Mouse (Mus musculus) stomach, embryonic 16.5 days (tissue): ENCODE measurements at regions not wholly inside any gene's neighbourhood (a gene's known extent, or its start where the extent isn't known, plus 50 kb on each side); places are given as distances from the start of the nearest gene placed in this dataset.

Source experiments
- ATAC-seq: fragments of 200-750 bp; cut with Nextera tagmentation; 2 replicates; pipeline ENCODE4 v1.8.0; 2017; ENCODE audit warnings: moderate number of reproducible peaks, moderate TSS enrichment; ENCODE audit not compliant: insufficient read depth, low FRiP score
- H3K27ac ChIP-seq: fragments of 300-500 bp; sonication (generic); 2 replicates; pipeline ENCODE4 v1.5.1; 2014; ENCODE audit warnings: low read length
- H3K27me3 ChIP-seq: fragments of 300-500 bp; sonication (generic); 2 replicates; pipeline ENCODE4 v1.6.1; 2014; ENCODE audit warnings: low read length, control low read depth, mixed read lengths; ENCODE audit not compliant: control insufficient read depth, insufficient read depth
- H3K36me3 ChIP-seq: fragments of 300-500 bp; sonication (generic); 2 replicates; pipeline ENCODE4 v1.6.1; 2014; ENCODE audit warnings: low read length; ENCODE audit not compliant: control insufficient read depth, insufficient read depth
- H3K4me1 ChIP-seq: fragments of 300-500 bp; sonication (generic); 2 replicates; pipeline ENCODE4 v1.6.1; 2014; ENCODE audit warnings: low read length, control low read depth, mixed read lengths; ENCODE audit not compliant: control insufficient read depth, insufficient read depth
- H3K4me2 ChIP-seq: fragments of 300-500 bp; sonication (generic); 2 replicates; pipeline ENCODE4 v1.6.1; 2014; ENCODE audit warnings: low read depth, low read length, mixed read lengths
- H3K4me3 ChIP-seq: fragments of 300-500 bp; sonication (generic); replicated peaks from 2 replicates; pipeline ENCODE4 v1.5.1; 2014; ENCODE audit warnings: mild to moderate bottlenecking, low read length
- H3K9ac ChIP-seq: fragments of 300-500 bp; sonication (generic); 2 replicates; pipeline ENCODE4 v1.6.1; 2014; ENCODE audit warnings: low read length
- H3K9me3 ChIP-seq: fragments of 300-500 bp; sonication (generic); replicated peaks from 2 replicates; pipeline ENCODE4 v1.6.1; 2016; ENCODE audit warnings: low read length, control low read depth; ENCODE audit not compliant: control insufficient read depth
- WGBS: fragments of 180-500 bp; shearing (Covaris S2); extraction: QIAGEN DNeasy Blood & Tissue Kit; methylation state at CpG from one replicate; pipeline ENCODE4 v1.1.7; 2014; 5-methylcytosine and 5-hydroxymethylcytosine counted together

- no peak overlapping the region for H3K4me3 ChIP-seq
- ATAC-seq, result no peak
- H3K36me3 ChIP-seq, result no peaks in the 10 kb centered on the region
- no peak overlapping the region for H3K4me2 ChIP-seq
- H3K9me3 ChIP-seq, result no peaks in the 10 kb centered on the region
- WGBS, result 46% methylated on average over 5 of the region's 5 CpGs
- no peak overlapping the region for H3K27ac ChIP-seq
- no peaks in the 10 kb centered on the region for H3K27me3 ChIP-seq
- no peaks in the 10 kb centered on the region for H3K4me1 ChIP-seq
- H3K9ac ChIP-seq, result no peak overlapping the region
These were observed 203.4 kb upstream of the Impg1 start for GRCm38 (mm10) chr9:80668575-80669248.

GRCm38 (mm10) chr9:80658755-80659154 lies 193.5 kb upstream of the Impg1 start:
- no peaks in the 10 kb centered on the region for H3K9me3 ChIP-seq
- H3K9ac ChIP-seq, result no peak overlapping the region
- no peak overlapping the region for H3K4me2 ChIP-seq
- WGBS, result 65% methylated on average over 1 of the region's 1 CpGs
- no peaks in the 10 kb centered on the region for H3K4me1 ChIP-seq
- H3K27ac ChIP-seq, result no peak overlapping the region
- H3K4me3 ChIP-seq, result no peak overlapping the region
- H3K36me3 ChIP-seq, result no peaks in the 10 kb centered on the region
- H3K27me3 ChIP-seq, result no peaks in the 10 kb centered on the region
- ATAC-seq, result no peak

GRCm38 (mm10) chr9:80615114-80615513 lies 149.8 kb upstream of the Impg1 start:
- 73% methylated on average over 3 of the region's 3 CpGs for WGBS
- Histone ChIP-seq H3K27ac (no peak overlapping the region), H3K27me3 (no peaks in the 10 kb centered on the region), H3K36me3 (no peaks in the 10 kb centered on the region), H3K4me2 (no peak overlapping the region), H3K4me3 (no peak overlapping the region), H3K9me3 (no peaks in the 10 kb centered on the region), H3K4me1 (no peaks in the 10 kb centered on the region), H3K9ac (no peak overlapping the region)
- ATAC-seq, result no peak

GRCm38 (mm10) chr9:80600019-80600418 lies 134.7 kb upstream of the Impg1 start:
- no peaks in the 10 kb centered on the region for H3K27me3 ChIP-seq
- H3K4me3 ChIP-seq, result no peak overlapping the region
- H3K4me2 ChIP-seq, result no peak overlapping the region
- no peak for ATAC-seq
- no peaks in the 10 kb centered on the region for H3K9me3 ChIP-seq
- no peak overlapping the region for H3K27ac ChIP-seq
- H3K4me1 ChIP-seq, result no peaks in the 10 kb centered on the region
- H3K9ac ChIP-seq, result no peak overlapping the region
- H3K36me3 ChIP-seq, result no peaks in the 10 kb centered on the region

GRCm38 (mm10) chr9:80565388-80566024 lies 100.2 kb upstream of the Impg1 start:
- no peak overlapping the region for H3K9ac ChIP-seq
- ATAC-seq, result no peak
- no peak overlapping the region for H3K4me3 ChIP-seq
- H3K9me3 ChIP-seq, result no peaks in the 10 kb centered on the region
- H3K27ac ChIP-seq, result no peak overlapping the region
- no peaks in the 10 kb centered on the region for H3K4me1 ChIP-seq
- H3K36me3 ChIP-seq, result no peaks in the 10 kb centered on the region
- no peaks in the 10 kb centered on the region for H3K27me3 ChIP-seq
- H3K4me2 ChIP-seq, result no peak overlapping the region
- 68% methylated on average over 4 of the region's 4 CpGs for WGBS

- Histone ChIP-seq H3K4me3 (no peak overlapping the region), H3K9me3 (no peaks in the 10 kb centered on the region), H3K9ac (no peak overlapping the region), H3K36me3 (no peaks in the 10 kb centered on the region), H3K27me3 (no peaks in the 10 kb centered on the region), H3K27ac (no peak overlapping the region), H3K4me2 (no peak overlapping the region), H3K4me1 (no peaks in the 10 kb centered on the region)
- 75% methylated on average over 2 of the region's 2 CpGs for WGBS
- ATAC-seq, result no peak
These were observed 98.4 kb upstream of the Impg1 start for GRCm38 (mm10) chr9:80563655-80564054.

- ATAC-seq, result peak; percentile 44; the same call in 1 of the 2 replicates
- no peaks in the 10 kb centered on the region for H3K9me3 ChIP-seq
- H3K27ac ChIP-seq, result no peak overlapping the region
- H3K4me3 ChIP-seq, result no peak overlapping the region
- H3K9ac ChIP-seq, result no peak overlapping the region
- H3K36me3 ChIP-seq, result no peaks in the 10 kb centered on the region
- no peaks in the 10 kb centered on the region for H3K27me3 ChIP-seq
- H3K4me1 ChIP-seq, result no peaks in the 10 kb centered on the region
- H3K4me2 ChIP-seq, result no peak overlapping the region
- 35% methylated on average over 1 of the region's 1 CpGs for WGBS
These were observed 90.3 kb upstream of the Impg1 start for GRCm38 (mm10) chr9:80555531-80556067.
